Mouse (Mus musculus) kidney, adult 18-20 months (tissue): ENCODE measurements at regions not wholly inside any gene's neighbourhood (a gene's known extent, or its start where the extent isn't known, plus 50 kb on each side); places are given as distances from the start of the nearest gene placed in this dataset.

ENCODE experiments used
- DNase-seq: peaks from one replicate; pipeline ENCODE4 v3.0.0; 2021

DNA sequence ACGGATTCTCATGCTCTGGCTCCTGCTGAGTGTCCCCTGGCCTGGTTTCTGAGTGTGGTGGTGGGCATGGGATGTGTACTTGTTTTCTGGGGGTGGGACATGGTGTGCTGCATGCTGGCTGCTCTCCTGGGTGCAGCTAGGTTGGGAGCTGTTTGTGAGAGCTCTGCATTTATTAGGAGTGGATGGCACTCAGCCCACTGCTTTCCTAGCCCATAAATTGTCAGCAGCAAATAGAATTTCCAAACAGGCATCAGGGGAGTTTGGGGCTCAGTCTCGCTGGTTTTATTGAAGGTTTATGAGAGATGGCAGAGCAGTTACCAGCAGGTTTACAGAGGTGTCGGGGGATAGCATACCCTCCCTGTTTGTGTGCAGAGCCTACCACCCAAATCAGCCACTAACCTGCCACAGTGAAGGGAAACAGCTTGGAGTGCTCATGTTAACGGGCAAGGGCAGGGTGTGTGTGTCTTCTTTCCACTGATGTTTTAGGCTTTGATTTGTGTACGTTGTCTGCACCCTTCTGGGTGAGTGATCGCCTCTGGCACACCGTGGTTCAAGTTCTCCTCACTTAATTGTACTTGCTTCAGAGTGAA is 372.6 kb downstream of the Eipr1 start:
- DNase-seq, result no peak

GRCm38 (mm10) chr12:29128844-29129243 is 377.2 kb downstream of the Eipr1 start:
- peak; percentile 5 for DNase-seq

DNA sequence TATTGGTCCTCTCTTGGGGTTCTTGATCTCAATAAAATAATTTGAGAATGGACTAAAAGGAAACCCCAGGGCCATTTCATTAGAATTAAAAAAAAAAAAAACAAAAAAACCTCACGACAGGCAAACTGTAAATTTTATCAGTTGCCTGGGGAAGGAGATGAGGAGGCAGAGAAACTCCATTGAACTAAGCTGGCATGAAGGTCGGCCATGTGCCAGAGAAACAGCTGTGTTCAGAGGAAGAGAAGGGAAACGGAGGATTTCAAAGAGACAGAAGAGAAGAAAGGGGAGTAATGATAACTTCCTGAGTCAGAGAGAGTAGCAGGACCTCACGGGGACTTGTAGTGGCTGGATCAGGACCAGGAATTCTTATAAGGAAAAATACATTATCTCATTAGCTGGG is 377.7 kb downstream of the Eipr1 start:
- DNase-seq, result no peak

- DNase-seq, result no peak
These were observed 382.7 kb downstream of the Eipr1 start for GRCm38 (mm10) chr12:29134326-29134725.

- DNase-seq, result no peak
These were observed 385.3 kb downstream of the Eipr1 start for GRCm38 (mm10) chr12:29136850-29137268.

- DNase-seq, result no peak
These were observed 385.9 kb downstream of the Eipr1 start for GRCm38 (mm10) chr12:29137455-29137854.

- DNase-seq, result no peak
These were observed 387.6 kb upstream of the Myt1l start for GRCm38 (mm10) chr12:29140576-29140975.

- no peak for DNase-seq
These were observed 387.1 kb upstream of the Myt1l start for GRCm38 (mm10) chr12:29141132-29141531.

DNA sequence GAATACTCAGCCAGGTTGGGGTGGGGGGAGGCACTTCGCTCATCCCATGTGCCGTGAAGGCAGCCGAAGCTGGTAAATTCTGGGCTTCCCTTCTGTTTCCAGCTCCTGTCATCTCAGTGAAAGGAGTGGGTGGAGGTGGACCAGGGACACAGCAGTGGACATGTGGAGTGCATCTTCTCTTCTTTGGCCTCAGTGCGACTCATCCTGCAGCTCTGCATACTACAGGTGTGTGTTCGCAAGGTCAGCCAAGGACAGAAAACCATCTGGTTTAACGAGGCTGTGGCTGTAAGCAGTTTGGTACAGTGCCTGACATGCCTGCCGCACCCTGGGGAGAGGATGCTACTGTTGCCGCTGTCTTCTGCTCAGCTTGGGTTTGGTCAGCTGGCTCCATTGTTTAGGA is 386.3 kb upstream of the Myt1l start:
- no peak for DNase-seq

DNA sequence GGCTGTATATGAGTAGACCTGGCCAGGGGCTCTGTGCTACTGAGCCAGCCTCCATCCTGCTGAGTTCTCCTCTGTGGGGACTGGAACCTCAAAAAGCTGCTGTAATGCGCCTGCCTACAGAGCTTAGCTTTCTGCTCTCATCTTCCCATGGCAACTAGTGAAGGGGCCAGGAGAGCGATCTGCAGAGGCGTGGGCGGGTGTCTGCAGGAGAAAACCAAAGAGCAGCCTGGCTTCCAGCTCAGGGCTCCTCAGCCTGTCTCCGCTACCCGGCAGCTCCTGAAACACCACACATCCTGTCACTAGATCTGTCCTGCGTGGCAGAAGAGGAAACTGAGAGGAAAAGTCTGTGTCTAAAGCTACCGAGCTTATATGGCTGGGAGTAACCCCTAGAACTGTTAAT is 384.9 kb upstream of the Myt1l start:
- DNase-seq, result no peak

DNA sequence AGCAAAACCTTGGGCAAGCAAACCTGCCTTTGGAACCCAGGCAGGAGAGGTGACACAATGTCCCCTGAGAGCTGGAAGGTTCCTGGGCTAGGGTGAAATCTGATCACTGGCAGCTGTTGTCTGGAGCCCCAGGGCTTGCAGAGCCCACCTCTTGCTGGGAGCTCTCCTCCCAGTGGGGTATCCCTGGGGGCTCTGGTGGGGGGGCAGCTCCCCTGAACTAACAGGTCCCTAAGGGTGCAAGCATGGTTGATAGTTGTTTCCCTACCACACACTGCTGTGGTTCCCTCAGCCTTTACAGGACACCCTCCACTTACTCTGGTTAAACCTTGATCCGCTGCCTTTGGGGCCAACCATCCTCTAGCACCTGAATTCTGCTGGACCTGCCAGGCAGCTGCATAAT is 367.3 kb upstream of the Myt1l start:
- DNase-seq, result no peak

- no peak for DNase-seq
These were observed 366.6 kb upstream of the Myt1l start for GRCm38 (mm10) chr12:29161546-29161945.

- no peak for DNase-seq
These were observed 363.5 kb upstream of the Myt1l start for GRCm38 (mm10) chr12:29164701-29165100.

GRCm38 (mm10) chr12:29166316-29166715 is 361.9 kb upstream of the Myt1l start:
- no peak for DNase-seq

- DNase-seq, result no peak
These were observed 360.3 kb upstream of the Myt1l start for GRCm38 (mm10) chr12:29167922-29168321.

DNA sequence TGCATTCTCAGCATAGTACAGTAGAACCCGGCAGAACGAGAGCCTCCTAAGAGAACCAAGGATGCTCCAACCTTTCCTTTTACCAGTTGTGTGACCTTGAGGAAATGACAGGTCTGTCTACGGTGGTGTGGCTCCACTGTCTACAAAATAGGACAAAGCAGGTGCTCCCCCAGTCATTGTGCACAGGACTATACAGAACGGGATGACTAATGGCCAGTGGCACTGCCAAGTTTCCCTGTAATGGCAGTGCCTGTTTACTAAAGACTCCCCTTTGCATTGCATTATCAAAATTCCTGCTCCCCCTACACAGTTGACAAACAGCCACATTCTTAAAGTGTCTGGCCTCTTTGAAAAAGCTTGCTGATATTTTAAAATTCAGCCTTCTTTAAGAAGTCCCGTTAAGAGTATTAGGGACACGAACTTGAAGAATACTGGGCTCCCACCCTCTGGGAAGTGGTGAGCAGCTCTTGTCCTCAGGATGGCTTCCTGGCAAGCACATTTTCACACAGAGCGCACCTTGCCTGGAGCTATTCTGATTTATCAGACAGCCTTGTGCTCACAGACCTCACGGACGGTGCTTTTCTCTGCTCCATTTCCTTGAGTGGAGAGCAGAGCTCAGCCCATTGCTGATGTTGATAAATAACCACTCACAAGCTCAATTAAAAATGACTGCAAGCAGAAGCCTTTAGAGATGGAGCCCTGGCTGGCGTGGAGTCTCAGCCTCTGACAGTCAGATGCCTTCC is 352.3 kb upstream of the Myt1l start:
- DNase-seq, result no peak

GRCm38 (mm10) chr12:29177145-29177544 is 351.0 kb upstream of the Myt1l start:
- no peak for DNase-seq

DNA sequence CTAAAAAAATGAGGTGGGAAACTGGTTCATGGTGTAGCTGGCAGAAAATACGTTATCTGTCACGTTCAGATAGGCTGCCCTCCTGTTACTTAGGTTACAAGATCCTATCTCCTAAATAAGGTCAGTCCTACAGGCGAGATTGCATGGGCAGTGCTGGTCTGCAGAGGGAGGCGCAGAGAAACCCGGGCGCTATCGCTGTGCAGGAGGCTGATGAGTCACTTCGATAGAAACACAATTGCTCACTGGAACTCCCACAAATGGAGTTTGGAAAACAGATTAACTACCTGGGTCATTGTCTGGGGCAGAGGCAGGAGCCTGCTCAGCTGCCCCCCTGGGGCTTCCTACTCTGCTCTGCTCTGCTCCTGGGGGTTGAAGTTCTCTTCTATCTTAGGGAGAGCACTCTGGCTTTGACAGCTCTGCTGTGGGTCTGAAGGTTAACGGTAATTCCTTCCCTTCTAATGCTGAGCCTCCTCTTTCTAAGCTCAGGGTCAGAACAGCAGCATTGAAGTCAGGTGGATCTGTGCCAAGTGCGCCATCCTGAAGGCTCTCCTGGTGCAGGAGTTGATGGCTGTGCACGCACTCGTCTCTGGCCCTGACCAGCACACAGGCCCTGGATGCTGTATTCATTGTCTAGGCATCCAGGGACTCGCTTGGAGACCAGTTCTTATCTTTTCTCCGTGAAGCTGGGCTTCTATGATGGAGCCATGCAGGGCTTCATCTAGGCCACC is 349.9 kb upstream of the Myt1l start:
- no peak for DNase-seq

DNA sequence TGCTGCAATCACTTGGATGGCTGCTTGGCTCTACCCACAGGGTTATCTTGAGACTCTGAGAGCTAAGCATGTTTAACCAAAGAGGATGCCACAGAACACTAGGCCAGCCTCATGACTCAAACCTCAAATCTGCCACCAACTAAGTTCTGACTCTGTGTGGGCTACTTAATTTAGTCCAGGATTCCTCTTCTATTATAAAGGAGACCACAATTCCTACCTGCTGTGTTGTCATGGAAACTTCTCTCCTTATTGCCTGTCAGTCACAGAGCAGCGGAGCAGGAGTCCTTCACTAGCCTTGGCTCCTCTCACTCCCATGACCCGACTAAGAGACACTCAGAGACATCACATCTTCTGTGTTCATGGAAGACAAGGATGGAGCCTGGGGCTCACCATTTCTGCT is 348.8 kb upstream of the Myt1l start:
- DNase-seq, result no peak

DNA sequence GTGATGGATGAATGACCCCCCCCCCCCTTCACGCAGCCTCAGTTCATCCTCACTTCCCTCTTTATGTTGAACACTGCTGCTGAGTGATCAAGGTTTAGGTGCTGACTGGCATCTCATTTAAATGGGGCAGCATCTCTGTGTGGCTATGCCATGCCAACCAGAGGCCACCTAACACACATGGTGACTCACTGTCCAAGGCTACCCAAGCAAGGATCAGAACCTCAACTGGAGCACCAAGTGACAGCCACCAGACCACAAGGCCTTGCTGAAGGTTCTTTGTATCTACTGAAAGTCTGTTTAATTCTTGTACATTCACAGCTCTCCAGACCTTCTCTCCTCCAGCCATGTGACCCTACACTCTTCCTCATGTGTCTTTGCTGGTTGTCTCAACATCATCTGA is 347.6 kb upstream of the Myt1l start:
- DNase-seq, result no peak

DNA sequence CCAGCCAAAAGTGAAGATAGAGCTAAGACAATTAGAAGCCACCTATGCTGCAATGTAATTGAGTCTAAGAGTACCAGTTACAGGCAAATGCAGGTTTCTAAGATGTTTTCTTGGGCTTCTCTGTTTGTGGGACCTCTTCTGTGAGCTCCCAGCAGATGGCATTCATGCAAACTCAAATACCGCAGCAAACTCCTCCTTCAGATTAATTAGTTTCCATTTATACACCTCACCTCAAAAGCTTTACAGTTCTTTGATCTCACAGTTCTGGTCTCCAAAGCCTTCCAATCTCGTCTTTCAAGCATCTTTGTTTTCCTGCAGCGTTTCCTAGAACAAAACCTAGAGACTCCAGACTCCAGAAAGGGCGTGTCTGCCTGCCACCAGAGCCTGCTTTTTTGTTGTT is 340.6 kb upstream of the Myt1l start:
- DNase-seq, result no peak

- no peak for DNase-seq
These were observed 335.8 kb upstream of the Myt1l start for GRCm38 (mm10) chr12:29192391-29192790.

DNA sequence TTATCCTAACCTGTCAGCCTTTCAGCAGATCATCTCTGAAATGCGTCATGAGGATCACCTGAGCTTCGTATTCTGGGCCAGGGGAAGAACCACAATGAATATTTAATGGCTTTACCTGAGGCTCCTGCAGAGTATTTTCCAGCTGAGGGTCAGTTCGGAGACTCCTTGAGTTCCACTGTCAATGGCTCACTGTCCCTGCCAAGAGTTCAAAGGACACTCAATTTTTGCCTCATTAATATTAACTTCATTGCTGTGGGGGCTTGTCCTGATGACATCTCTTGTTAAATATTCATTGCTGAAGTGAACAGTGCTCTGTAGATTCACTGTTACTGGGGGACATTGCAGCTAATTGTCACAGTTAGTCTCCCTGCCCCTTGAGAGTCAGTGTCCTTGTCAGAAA is 316.2 kb upstream of the Myt1l start:
- DNase-seq, result no peak

- no peak for DNase-seq
These were observed 314.6 kb upstream of the Myt1l start for GRCm38 (mm10) chr12:29213625-29214024.
